Mouse (Mus musculus) bone marrow, adult 2 months (tissue): ENCODE data around the gene Ksr2. TPM values are rescaled to one million over a fixed set of nuclear protein-coding genes. Genes with fewer than 3 reads are reported as not detected.

Experiments used
- H3K27ac ChIP-seq: fragments of 200-500 bp; 2 replicates; pipeline ENCODE4 v1.5.1; 2012; ENCODE audit warnings: low read depth, mild to moderate bottlenecking, control low read depth, inconsistent platforms, low read length; ENCODE audit not compliant: control insufficient read depth, poor library complexity, insufficient read depth
- H3K4me1 ChIP-seq: fragments of 200-500 bp; 2 replicates; pipeline ENCODE4 v1.6.1; 2011; ENCODE audit warnings: low read length; ENCODE audit not compliant: control insufficient read depth, insufficient read depth
- H3K4me3 ChIP-seq: fragments of 200-500 bp; replicated peaks from 2 replicates; pipeline ENCODE3; 2011; ENCODE audit warnings: mild to moderate bottlenecking, low read depth, low read length, control low read depth; ENCODE audit not compliant: control insufficient read depth
- CTCF ChIP-seq: fragments of 200-500 bp; IDR thresholded peaks from 2 replicates; pipeline ENCODE4 v1.5.1; 2011; ENCODE audit warnings: low read length, control low read depth; ENCODE audit not compliant: control insufficient read depth, insufficient read depth
- POLR2A ChIP-seq: fragments of 200-500 bp; IDR thresholded peaks from 2 replicates; pipeline ENCODE4 v1.6.1; 2011; ENCODE audit warnings: low read depth, mild to moderate bottlenecking, control low read depth, low read length, borderline replicate concordance; ENCODE audit not compliant: control insufficient read depth
- WGBS: fragments of 180-500 bp; shearing (Covaris S2); methylation state at CpG from one replicate; pipeline ENCODE4 v1.1.7; 2018; 5-methylcytosine and 5-hydroxymethylcytosine counted together
- polyA plus RNA-seq: library from polyadenylated mRNA; stranded (reverse); fragments of >200 nt; gene quantifications from 2 replicates; pipeline ENCODE4 v1.2.4, GENCODE M21; 2011; ENCODE audit warnings: low replicate concordance; ENCODE audit not compliant: missing spikeins, insufficient read depth, insufficient read length

Gene Ksr2
- polyA plus RNA-seq, 1 experiment = not detected

DNA sequence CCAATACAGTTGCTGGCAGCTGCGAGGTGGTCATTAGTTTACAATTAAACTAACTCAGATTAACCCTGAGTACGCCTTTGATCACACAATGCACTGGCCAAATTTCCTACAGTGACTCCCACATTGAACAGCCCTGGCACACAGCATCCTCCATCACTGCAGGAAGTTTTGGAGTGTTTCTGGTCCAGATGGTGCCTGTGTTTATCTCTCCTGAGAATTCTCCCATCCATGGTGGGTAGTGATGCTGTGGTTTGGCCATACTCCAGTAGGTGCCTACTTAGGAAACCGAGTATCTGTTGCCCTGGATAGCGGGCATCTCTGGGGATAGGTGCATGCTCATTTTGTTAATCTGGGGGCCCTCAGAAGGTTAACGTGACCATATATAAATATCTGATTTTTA lies 163.8 kb downstream of the Ksr2 start:
- TF ChIP-seq CTCF (no peak), POLR2A (no peak)
- 75% methylated on average over 5 of the region's 5 CpGs for WGBS

GRCm38 (mm10) chr5:117581711-117582110 lies 167.9 kb downstream of the Ksr2 start:
- Histone ChIP-seq H3K4me1 (no peaks in the 10 kb centered on the region), H3K27ac (no peak overlapping the region), H3K4me3 (no peak overlapping the region)
- TF ChIP-seq CTCF (no peak), POLR2A (no peak)
- WGBS = 76% methylated on average over 3 of the region's 3 CpGs

More for the DNA sequence above, 163.8 kb downstream of the Ksr2 start:
- no peak overlapping the region for H3K4me3 ChIP-seq
- H3K27ac ChIP-seq = no peak overlapping the region
- H3K4me1 ChIP-seq = no peaks in the 10 kb centered on the region

DNA sequence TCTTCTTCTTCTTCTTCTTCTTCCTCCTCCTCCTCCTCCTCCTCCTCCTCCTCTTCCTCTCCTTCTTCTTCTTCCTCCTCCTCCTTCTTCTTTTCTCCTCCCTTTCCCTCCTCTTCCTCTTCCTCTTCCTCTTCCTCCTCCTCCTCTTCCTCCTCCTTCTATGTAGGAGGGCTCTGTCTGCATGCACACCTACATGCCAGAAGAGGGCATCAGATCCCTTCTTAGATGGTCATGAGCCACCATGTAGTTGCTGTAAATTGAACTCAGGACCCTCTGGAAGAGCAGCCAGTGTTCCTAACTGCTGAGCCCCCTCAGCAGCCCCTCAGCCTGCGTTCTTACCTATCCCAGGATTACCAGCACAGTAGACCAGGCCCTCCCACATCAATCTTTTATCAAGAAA lies 170.6 kb downstream of the Ksr2 start:
- WGBS = 44% methylated on average over 1 of the region's 1 CpGs
- Histone ChIP-seq H3K27ac (no peak overlapping the region), H3K4me1 (no peaks in the 10 kb centered on the region), H3K4me3 (no peak overlapping the region)
- TF ChIP-seq CTCF = no peak

DNA sequence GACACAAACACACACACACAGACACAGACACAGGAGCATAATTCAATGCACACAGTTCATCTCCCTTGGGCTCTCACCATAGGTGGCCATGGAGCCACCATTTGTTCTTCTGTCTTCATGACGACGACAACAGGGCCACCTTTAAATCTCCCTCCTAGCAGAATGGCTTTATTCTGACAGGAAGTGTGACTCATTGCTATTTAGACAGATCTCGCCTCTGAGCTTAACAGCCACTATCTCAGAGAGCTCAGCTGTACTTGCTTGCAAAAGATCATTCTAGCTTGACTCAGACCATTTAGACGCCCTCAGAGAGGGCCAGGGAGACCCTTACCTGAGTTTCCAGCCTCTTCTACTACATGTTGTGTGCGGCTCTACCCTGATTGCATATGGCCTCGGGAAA lies 175.5 kb downstream of the Ksr2 start:
- H3K27ac ChIP-seq = no peak overlapping the region
- H3K4me1 ChIP-seq = no peaks in the 10 kb centered on the region
- 28% methylated on average over 6 of the region's 6 CpGs for WGBS
- TF ChIP-seq POLR2A (no peak), CTCF (no peak)
- no peak overlapping the region for H3K4me3 ChIP-seq

- H3K27ac ChIP-seq = no peak overlapping the region
- TF ChIP-seq POLR2A = no peak
- no peak for TF ChIP-seq CTCF
- H3K4me1 ChIP-seq = no peaks in the 10 kb centered on the region
- WGBS = 71% methylated on average over 19 of the region's 19 CpGs
- H3K4me3 ChIP-seq = no peak overlapping the region
Measured at GRCm38 (mm10) chr5:117593273-117593672, 179.5 kb downstream of the Ksr2 start.

DNA sequence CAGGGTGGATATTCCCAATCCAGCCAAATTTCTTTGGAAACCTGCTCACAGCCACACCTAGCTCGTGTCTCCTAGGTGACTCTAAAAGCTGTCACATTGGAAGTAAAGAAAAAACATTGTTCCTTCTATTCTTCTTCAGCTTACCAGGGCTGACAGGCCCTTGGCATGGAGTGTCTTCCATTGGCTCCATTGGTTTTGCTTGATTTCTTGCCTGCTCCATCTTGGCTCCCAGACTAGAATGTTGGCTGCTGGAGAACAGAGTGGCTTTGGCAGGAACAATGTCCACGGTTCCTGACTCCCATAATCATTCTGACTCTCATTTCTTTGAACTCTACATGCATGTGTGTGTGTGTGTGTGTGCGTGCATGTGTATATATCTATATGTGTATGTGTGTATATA lies 183.0 kb downstream of the Ksr2 start:
- WGBS = 70% methylated on average over 3 of the region's 3 CpGs
- Histone ChIP-seq H3K27ac (no peak overlapping the region), H3K4me1 (no peaks in the 10 kb centered on the region), H3K4me3 (no peak overlapping the region)
- TF ChIP-seq CTCF (no peak), POLR2A (no peak)

DNA sequence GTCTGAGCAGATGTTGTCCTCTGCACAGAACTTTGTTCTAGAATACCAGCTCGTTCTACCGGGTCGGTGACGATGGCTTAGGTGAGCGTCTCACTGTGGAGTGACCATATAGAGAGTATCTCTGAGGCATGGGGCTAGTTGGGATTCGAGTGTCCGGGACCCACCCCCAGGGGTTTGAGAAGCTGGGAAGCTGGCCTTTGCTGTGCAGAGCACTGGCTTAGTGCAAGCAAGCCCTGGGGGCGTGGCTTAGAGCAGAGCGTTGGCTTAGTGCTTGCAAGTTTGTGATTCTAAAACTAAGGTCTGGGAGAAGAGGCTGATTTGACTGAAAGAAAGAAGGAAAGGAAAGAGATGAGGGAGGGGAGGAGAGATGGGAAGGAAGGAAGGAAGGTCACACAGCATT lies 188.2 kb downstream of the Ksr2 start:
- TF ChIP-seq POLR2A = no peak
- no peak for TF ChIP-seq CTCF
- Histone ChIP-seq H3K27ac (no peak overlapping the region), H3K4me1 (no peaks in the 10 kb centered on the region), H3K4me3 (no peak overlapping the region)
- 72% methylated on average over 9 of the region's 9 CpGs for WGBS

DNA sequence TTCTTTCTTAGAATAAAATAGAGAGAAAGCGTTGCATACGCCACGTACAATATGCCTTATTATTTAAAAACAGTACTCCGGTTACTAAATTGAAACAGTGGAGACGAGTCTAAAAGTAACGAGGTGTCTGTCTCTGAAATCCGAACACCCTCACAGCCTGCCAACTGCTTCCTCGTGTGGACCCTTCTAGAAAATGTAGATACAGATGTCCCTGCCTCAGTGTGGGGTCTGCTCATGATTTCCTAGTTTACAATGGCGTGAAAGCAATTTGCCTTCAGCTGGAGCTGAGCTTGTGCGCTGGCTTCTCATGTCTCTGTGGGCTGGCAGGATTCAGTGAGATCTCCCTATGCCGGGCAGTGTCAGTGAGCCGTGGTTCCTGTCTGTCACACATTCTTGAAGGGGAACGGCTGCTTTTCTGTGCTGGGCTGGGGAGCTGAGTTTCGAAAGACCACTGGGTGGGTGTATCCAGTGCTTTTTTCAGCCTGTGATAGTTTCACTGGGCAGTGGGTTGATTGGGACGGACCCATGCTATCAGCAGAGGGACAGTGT lies 194.0 kb downstream of the Ksr2 start:
- Histone ChIP-seq H3K4me1 (no peaks in the 10 kb centered on the region), H3K4me3 (no peak overlapping the region), H3K27ac (no peak overlapping the region)
- no peak for TF ChIP-seq CTCF
- no peak for TF ChIP-seq POLR2A
- WGBS = 71% methylated on average over 15 of the region's 15 CpGs

GRCm38 (mm10) chr5:117614331-117615024 lies 200.7 kb downstream of the Ksr2 start:
- no peaks in the 10 kb centered on the region for H3K4me1 ChIP-seq
- H3K27ac ChIP-seq = no peak overlapping the region
- H3K4me3 ChIP-seq = no peak overlapping the region
- 32% methylated on average over 5 of the region's 5 CpGs for WGBS
- TF ChIP-seq CTCF (peak; percentile 42; the same call in 1 of the 2 replicates), POLR2A (no peak)
